Mouse (Mus musculus) granulocyte monocyte progenitor cell, adult 5-6 weeks (primary cell): ENCODE results near the gene Gm9936. TPM values are rescaled to one million over a fixed set of nuclear protein-coding genes. Genes with fewer than 3 reads are reported as not detected.
"Not testable (repeated sequence)": the region's sequence is repeated elsewhere in the genome, so short reads cannot be mapped to it uniquely, and the experiment has no call there.

Source experiments
- ATAC-seq: replicated peaks from 2 replicates; pipeline ENCODE4 v1.8.0; 2016; ENCODE audit warnings: mild to moderate bottlenecking, moderate TSS enrichment, inconsistent platforms; ENCODE audit not compliant: poor library complexity, severe bottlenecking
- total RNA-seq, 2 experiments: library from RNA; stranded (forward) in 1 of 2; stranded (reverse) in 1 of 2; fragments of 200-712, 200-1000 nt in 1 of 2; fragments of >200 nt in 1 of 2; fragmentation: Nextera tagmentation in 1 of 2; gene quantifications; 2 replicates each; pipeline ENCODE4 v1.2.3; 2014 to 2017

Gm9936 gene
- not detected in 2 replicates for total RNA-seq (2014; fragmentation: Nextera tagmentation)
- total RNA-seq (2017): not detected in 2 replicates

- ATAC-seq: no peak
Measured at GRCm38 (mm10) chr5:114858582-114858981, at the start of gene Gm9936. Gene Gm9936, minus strand, starts transcription at chr5:114858682.

- ATAC-seq: peak; percentile 81
Measured at GRCm38 (mm10) chr5:114902413-114902812, 43.9 kb upstream of the Gm9936 start.

DNA sequence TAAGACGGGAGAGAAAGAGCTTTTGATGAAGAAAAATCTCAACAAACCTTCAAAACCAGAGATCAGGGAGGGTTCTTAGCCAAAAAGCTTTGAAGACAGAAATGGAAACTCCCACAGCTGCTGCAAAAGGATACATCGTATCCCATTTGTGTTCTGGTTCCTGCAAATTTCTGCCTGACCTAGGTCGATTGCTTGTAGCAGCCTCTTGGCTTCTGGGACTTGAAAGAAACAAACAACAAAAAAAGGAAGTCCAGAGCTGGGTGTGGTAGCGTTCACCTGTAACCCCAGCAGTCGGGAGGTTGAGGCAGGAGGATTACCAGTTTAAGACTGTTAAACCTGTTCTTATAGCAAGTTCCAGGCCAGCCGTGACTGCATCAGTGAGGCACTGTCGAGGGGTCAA lies 40.4 kb upstream of the Gm9936 start:
- ATAC-seq: no peak

DNA sequence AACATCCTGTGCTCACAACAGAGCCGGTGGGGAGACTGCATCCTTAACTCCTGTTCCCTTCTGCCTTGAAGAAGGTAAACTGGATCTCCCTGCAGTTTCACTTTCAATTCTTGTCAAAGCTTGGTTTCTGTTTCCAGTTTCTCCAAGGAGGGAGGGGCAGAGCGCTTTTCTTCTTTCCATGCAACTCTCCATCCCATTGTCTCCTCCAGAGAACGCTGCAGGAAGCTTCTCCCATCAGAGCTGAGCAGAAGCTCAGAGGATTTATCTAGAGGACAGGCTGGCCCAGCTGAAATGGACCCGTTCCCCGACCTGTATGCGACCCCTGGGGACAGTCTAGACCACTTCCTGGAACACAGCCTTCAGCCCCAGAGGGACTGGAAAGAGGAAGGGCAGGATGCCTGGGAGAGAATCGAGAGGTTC lies 38.9 kb upstream of the Gm9936 start:
- peak; percentile 83 for ATAC-seq

- ATAC-seq: peak; percentile 7; the same call in 1 of the 2 replicates
Measured at GRCm38 (mm10) chr5:114896688-114897373, 38.3 kb upstream of the Gm9936 start, which contains the start of gene Oasl2. Gene Oasl2, plus strand, starts transcription at chr5:114896936.

DNA sequence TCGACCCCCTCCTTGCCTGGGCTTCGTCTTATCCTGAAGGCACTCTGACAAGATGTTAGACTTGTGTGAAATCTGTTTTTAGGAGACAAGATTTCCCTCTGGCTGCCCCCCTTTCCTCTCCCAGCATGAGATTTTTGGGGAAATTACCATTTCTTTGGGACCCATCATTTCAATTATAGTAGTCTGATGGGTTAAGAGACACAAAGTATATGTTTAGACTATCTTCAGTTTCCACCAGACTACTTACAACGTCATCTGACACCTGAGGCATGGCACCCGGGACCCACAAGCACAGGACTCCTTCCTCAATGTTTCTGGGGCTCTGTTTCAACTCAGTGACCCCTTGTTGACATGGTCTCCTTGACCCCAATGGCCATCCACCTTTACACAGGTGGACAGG lies 37.1 kb upstream of the Gm9936 start:
- ATAC-seq: no peak

DNA sequence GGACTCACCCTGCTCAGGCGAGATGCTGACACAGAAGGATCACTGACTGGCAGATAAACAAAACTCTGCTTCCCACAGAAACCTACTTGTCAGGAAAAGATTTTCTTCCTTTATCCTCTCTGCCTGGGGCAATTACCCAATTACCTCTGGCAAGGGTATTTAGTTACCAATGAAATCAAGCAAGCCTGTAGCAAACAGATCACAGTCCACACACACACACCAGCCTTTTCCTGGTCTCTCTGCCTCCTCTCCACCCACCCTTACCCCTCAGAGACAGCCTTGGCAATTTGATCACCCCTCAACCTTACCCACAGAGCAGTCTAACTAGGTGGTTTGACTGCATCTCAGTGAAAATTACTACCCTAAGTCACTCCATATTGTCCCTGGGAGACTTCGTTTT lies 30.5 kb upstream of the Gm9936 start:
- ATAC-seq: no peak

GRCm38 (mm10) chr5:114886801-114887200 lies 28.3 kb upstream of the Gm9936 start:
- no peak for ATAC-seq

- peak; percentile 98 for ATAC-seq
Measured at GRCm38 (mm10) chr5:114883022-114883421, 24.5 kb upstream of the Gm9936 start.

GRCm38 (mm10) chr5:114882319-114882718 lies 23.8 kb upstream of the Gm9936 start:
- 0 out of 2 replicates have a peak, but pooled peaks have one; percentile 36 for ATAC-seq

DNA sequence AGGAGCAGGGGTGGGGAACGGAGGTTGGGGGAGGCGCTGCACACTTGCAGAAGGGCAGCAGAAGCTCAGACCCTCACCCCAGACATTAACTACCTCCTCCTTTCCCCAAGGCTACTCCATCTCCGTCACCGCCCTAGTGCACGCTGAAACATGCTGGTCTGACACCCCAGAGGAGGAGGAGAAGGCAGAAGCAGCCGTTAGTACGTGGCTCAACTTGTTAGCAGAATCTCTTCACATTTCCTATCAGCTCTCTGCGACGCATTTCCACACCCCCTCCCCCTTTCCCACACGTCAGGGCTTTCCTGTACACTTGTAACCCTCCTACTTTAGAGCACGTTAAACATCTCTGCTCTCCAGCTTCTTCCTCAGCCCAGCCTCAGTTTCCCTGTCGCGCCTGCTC lies 20.9 kb upstream of the Gm9936 start:
- ATAC-seq: no peak

DNA sequence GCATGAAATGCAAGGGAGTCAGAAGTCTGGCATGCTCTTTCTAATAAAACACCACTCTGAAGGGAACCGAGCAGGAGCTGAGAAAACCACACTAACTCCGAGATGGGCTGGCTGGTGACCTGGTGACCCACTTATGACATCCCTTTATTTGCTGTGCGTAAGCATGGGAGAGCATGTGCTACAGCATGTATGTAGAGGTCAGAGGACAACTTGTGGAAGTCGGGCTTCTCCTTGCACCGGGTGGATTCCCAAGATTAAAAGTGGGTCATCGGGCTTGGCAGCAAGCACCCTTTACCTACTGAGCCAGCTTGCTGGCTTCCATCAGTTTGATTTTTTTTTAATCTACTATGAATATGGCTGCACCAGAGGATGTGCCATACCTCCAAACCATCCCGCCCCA lies 19.0 kb upstream of the Gm9936 start:
- ATAC-seq: no peak

DNA sequence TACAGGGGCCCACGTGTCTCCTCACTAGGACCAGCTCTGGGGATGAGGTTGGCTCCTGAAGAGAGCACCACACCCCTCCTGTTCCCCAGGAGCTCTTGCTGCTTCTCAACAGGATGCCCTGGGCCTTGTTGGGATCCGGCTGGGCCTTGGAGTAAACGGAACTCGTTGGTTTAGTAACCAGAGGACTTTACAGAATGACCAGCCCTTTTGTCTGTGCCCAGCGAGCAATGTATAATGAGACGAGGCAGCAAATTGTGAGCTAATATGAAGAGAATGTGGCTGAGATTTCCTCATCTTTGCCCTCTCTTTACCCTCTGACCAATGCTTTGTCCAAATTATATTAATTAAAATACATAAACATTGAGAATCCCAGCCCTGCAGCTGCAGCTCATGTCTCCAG lies 17.8 kb upstream of the Gm9936 start:
- no peak for ATAC-seq

- no peak for ATAC-seq
Measured at GRCm38 (mm10) chr5:114875858-114876257, 17.4 kb upstream of the Gm9936 start.

DNA sequence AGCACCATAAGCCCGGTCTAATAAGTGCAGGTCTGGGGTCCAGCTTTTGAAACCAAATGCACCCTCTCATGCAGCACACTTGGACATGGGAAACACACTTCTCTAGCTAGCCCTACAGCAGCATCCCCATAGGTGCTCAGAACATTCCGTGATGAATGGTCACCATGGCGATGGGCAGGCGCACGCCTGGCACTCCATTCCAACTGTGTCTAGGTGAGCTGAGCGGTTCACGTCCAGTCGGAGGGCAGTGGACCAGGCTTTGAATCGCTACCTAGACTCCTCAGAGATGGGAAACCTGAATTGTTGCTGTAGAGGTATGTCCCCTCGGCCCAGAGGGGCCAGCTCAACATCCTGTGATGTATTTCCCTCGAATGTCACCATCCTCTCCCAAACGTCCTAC lies 6.8 kb upstream of the Gm9936 start:
- no peak for ATAC-seq

DNA sequence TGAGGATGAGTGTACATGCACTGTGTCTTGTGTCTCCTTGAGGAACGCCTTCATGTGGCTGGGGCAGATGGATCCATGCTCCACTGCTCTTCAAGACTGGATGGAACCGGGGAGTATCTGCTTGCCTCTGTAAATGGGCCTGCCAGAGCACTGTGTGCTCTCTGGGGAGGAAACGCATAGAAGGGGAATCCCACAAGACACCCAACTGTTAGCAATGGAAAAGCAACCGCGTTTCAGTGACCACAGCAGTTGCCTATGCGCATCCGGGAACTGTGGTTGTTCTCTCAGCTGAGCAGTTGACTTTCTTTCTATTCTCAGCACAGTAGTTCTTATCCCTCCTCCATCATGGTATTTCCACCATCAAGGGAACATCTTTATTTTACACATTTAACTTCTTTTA lies 6.3 kb upstream of the Gm9936 start:
- ATAC-seq: no peak

- ATAC-seq: no peak
Measured at GRCm38 (mm10) chr5:114861730-114862129, 3.2 kb upstream of the Gm9936 start.

DNA sequence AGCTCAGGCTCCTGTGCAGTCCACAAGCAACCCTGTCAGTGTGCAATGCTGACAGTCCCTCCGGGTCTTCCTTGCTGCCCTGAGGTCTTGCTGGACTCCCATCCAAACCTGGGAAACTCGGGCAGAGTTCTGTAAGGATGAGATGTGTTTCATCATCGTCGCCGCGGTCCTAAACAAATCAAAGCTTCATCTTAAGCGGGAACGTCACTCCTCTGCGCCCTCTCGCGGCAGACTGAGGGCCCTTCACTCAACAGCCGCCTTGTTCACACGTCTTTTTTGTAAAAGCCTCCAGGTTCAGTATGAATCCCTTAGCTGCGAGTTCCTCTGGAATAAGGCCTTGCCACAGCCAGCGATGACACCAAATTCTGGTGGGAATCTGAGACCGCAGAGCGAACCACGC lies 771 bp upstream of the Gm9936 start:
- ATAC-seq: peak; percentile 52; the same call in 1 of the 2 replicates

DNA sequence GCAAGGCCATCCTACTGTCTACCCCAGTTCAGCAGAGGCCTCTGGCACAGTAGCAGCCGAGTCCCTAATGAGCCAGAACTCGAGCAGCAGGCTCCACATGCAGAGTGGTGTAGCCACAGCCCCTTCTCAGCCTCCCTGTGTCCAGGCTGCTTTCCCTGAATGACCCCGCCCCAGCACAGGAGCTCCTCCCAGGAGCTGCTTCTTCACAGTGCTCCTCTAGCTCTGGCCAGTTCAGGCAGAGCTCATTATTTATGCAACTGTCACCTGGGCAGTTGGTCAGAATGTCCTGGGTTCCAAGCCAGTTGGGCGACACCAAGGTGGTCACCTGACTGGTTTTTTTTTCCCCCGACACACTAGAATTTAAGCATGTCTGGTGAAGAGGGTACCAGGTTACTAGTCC lies 5.1 kb downstream of the Gm9936 start, which contains the start of gene 4930519G04Rik:
Gene 4930519G04Rik, plus strand, starts transcription at position 301 of the 400 bp plus-strand sequence.
- not testable (repeated sequence) for ATAC-seq

DNA sequence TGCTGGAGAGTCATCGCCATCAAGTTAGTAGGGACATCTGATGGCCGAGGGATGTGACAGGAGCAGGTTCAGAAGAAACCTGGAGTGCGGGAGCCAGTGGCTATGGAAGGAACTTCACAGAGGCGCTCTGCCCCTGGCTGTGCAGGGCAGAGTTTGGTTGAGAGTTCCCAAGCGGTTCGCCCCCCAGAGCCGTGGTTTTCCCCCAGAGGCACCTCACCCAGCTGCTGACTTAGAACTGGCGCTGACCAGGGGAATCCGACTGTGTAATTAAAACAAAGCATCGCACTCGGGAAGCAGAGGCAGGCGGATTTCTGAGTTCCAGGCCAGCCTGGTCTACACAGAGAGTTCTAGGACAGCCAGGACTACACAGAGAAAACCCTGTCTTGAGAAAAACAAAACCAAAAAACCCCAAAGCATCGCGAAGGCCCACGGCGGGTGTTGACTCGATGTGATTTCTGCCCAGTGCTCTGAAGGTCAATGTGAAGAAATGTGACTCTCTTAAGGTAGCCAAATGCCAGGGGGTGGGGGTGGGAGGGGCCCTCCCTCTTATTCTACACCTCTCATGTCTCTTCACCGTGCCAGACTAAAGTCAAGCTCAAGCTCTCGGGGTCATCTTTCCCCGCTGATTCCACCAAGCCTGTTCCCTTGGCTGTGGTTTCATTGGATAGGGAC lies 6.8 kb downstream of the Gm9936 start:
- no peak for ATAC-seq

DNA sequence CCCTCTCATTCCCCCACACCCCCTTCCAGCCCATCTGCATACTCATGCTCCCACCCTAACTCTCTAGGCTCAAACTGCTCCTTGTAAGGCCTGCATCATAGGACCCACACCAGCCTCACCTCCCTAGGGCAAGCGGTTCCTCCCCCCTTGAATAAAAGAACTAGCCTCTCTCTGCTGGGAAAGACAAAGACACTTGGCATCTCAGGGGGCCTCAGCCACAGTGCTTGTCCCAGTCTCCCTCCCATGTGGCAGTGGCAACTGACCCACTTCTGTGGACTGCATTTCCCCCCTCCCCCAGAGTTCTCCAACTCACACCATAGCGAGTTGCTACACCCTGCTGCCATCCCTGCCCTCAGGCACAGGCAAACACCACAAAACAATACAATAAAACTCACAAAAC lies 14.1 kb downstream of the Gm9936 start:
- not testable (repeated sequence) for ATAC-seq

DNA sequence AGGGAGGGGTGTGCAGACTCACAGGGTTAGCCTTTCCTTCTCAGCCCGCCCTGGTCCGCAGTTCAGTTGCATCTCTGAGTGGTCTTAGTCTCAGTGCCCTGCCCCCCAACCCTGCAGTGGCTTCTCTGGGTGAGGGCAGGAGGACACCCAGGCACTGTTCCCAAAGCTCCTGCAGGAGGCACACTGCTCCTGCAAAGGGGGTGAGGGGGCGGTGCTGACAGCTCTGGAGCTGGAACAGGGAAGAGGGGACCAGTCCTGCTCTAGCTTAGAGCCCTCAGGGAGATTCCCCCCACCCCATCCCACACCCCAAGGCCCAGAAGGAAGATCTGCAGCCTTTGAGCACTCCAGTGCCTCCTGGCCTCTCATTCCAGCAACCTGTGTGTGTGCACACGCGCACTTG lies 15.8 kb downstream of the Gm9936 start:
- no peak for ATAC-seq
